Mouse (Mus musculus): ENCODE data around the gene Ephb2. TPM values are rescaled to one million over a fixed set of nuclear protein-coding genes. Genes with fewer than 3 reads are reported as not detected.

Gene Ephb2
- polyA plus RNA-seq, 1 experiment from 2014 or later, result 13.1 TPM

GRCm38 (mm10) chr4:136726941-136727340 is 108.8 kb downstream of the Ephb2 start:
- 22% methylated on average over 8 of the region's 8 CpGs for WGBS
- H3K4me2 ChIP-seq (ENCODE audit: low read length), result no peak overlapping the region
- no peak overlapping the region for H3K9ac ChIP-seq (replicated peaks; ENCODE audit: low read depth, low read length)
- H3K4me1 ChIP-seq (replicated peaks; ENCODE audit: control insufficient read depth, insufficient read depth, low read length), result peaks cover 21% of the 10 kb centered on the region
- no peaks in the 10 kb centered on the region for H3K36me3 ChIP-seq (ENCODE audit: control insufficient read depth, insufficient read depth)
- H3K9me3 ChIP-seq (ENCODE audit: control insufficient read depth, low read length), result no peaks in the 10 kb centered on the region
- no peaks in the 10 kb centered on the region for H3K27me3 ChIP-seq (replicated peaks; ENCODE audit: control insufficient read depth, insufficient read depth, low read length)
- H3K4me3 ChIP-seq (replicated peaks; ENCODE audit: low read length), result no peak overlapping the region
- no peak overlapping the region for H3K27ac ChIP-seq (ENCODE audit: low read length)
- peak; percentile 41; the same call in 1 of the 2 replicates for ATAC-seq

DNA sequence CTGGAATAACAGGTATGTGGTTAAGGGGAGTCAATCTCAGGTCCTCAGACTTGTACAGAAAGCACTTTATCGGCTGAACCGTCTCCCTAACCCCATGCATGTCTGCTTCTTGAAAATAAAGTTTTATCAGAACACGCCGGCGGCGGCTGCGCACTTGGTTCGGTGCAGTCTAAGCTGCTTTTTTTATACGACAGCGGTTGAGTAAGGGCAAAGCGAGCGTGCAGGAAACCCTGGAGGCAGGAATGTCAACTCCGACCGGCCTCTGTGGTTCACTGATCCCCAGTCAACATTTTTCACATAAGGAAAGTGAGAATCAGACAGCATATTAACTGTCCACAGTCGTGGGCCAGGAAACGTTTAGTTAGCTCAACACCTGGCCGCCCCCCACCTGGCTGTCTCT is 111.1 kb downstream of the Ephb2 start:
- H3K9me3 ChIP-seq (ENCODE audit: control insufficient read depth, low read length), result no peaks in the 10 kb centered on the region
- no peak overlapping the region for H3K9ac ChIP-seq (replicated peaks; ENCODE audit: low read depth, low read length)
- H3K36me3 ChIP-seq (ENCODE audit: control insufficient read depth, insufficient read depth), result no peaks in the 10 kb centered on the region
- no peak for ATAC-seq
- WGBS, result 83% methylated on average over 17 of the region's 17 CpGs
- no peaks in the 10 kb centered on the region for H3K27me3 ChIP-seq (replicated peaks; ENCODE audit: control insufficient read depth, insufficient read depth, low read length)
- H3K4me3 ChIP-seq (replicated peaks; ENCODE audit: low read length), result no peak overlapping the region
- H3K27ac ChIP-seq (ENCODE audit: low read length), result no peak overlapping the region
- no peak overlapping the region for H3K4me2 ChIP-seq (ENCODE audit: low read length)
- peaks cover 13% of the 10 kb centered on the region for H3K4me1 ChIP-seq (replicated peaks; ENCODE audit: control insufficient read depth, insufficient read depth, low read length)

DNA sequence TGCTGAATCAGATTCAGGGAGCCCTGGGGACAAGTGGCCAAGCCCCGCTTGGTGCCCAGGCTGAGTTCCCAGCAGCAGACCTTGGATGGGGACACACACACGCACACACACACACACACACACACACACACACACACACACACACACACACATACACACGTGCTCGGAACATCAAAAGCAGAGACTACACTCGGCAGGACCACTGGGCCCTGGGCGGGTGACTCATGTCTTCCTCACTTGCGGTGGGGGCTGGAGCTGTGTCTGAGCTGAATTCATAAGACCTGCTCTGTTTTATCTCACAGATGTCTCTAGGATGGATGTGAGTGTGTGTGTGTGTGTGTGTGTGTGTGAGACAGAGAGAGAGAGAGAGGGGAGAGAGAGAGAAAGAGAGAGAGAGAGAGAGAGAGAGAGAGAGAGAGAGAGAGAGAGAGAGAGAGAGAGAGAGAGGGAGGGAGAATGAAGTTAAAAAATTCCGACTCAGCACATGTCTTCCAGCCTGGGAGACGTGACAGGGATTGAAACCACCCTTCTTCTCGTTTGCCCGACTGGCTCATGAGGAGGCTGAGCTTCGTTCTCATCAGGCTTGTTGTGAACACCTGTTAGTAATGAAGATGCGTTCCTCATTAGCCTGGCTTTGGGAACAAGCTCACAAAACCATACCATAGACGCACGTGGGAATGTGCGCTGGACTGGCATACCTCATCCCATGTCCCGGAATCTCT is 113.3 kb downstream of the Ephb2 start:
- 47% methylated on average over 17 of the region's 17 CpGs for WGBS
- H3K27ac ChIP-seq (ENCODE audit: low read length), result no peak overlapping the region
- ATAC-seq, result 0 out of 2 replicates have a peak, but pooled peaks have one; percentile 31

DNA sequence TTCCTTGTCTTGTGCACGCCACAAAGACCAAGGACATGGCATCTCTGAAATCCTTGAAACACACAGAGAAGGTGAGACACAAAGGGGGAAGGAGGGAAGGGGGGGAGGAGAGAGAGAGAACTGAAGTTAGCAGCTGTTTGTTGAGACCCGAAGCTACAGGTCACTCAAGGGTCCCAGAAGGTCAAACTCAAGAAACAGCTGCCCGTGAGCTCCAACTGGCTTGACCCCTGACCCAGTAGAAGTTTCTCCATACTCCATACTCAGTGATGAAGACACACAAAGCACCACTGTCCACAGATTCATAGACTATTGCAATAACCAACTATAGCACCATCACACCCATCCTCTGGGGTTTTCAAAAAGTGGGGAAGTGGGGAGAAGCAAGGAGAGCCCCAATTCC is 113.9 kb downstream of the Ephb2 start:
- H3K4me3 ChIP-seq (replicated peaks; ENCODE audit: low read length), result no peak overlapping the region
- peaks cover 15% of the 10 kb centered on the region for H3K4me1 ChIP-seq (replicated peaks; ENCODE audit: control insufficient read depth, insufficient read depth, low read length)
- no peaks in the 10 kb centered on the region for H3K27me3 ChIP-seq (replicated peaks; ENCODE audit: control insufficient read depth, insufficient read depth, low read length)
- no peaks in the 10 kb centered on the region for H3K36me3 ChIP-seq (ENCODE audit: control insufficient read depth, insufficient read depth)
- no peak overlapping the region for H3K4me2 ChIP-seq (ENCODE audit: low read length)
- ATAC-seq, result no peak
- no peak overlapping the region for H3K9ac ChIP-seq (replicated peaks; ENCODE audit: low read depth, low read length)
- WGBS, result 80% methylated on average over 3 of the region's 3 CpGs
- H3K9me3 ChIP-seq (ENCODE audit: control insufficient read depth, low read length), result no peaks in the 10 kb centered on the region
- no peak overlapping the region for H3K27ac ChIP-seq (ENCODE audit: low read length)

More for the DNA sequence above, 113.3 kb downstream of the Ephb2 start:
- no peaks in the 10 kb centered on the region for H3K27me3 ChIP-seq (replicated peaks; ENCODE audit: control insufficient read depth, insufficient read depth, low read length)
- H3K4me2 ChIP-seq (ENCODE audit: low read length), result no peak overlapping the region
- no peak overlapping the region for H3K4me3 ChIP-seq (replicated peaks; ENCODE audit: low read length)
- no peaks in the 10 kb centered on the region for H3K9me3 ChIP-seq (ENCODE audit: control insufficient read depth, low read length)
- no peaks in the 10 kb centered on the region for H3K36me3 ChIP-seq (ENCODE audit: control insufficient read depth, insufficient read depth)
- peaks cover 16% of the 10 kb centered on the region for H3K4me1 ChIP-seq (replicated peaks; ENCODE audit: control insufficient read depth, insufficient read depth, low read length)
- no peak overlapping the region for H3K9ac ChIP-seq (replicated peaks; ENCODE audit: low read depth, low read length)

GRCm38 (mm10) chr4:136720025-136720424 is 115.8 kb downstream of the Ephb2 start:
- H3K36me3 ChIP-seq (ENCODE audit: control insufficient read depth, insufficient read depth), result no peaks in the 10 kb centered on the region
- no peaks in the 10 kb centered on the region for H3K27me3 ChIP-seq (replicated peaks; ENCODE audit: control insufficient read depth, insufficient read depth, low read length)
- no peak overlapping the region for H3K4me3 ChIP-seq (replicated peaks; ENCODE audit: low read length)
- WGBS, result 87% methylated on average over 9 of the region's 9 CpGs
- ATAC-seq, result no peak
- H3K9ac ChIP-seq (replicated peaks; ENCODE audit: low read depth, low read length), result no peak overlapping the region
- H3K9me3 ChIP-seq (ENCODE audit: control insufficient read depth, low read length), result no peaks in the 10 kb centered on the region
- peaks cover 25% of the 10 kb centered on the region for H3K4me1 ChIP-seq (replicated peaks; ENCODE audit: control insufficient read depth, insufficient read depth, low read length)
- H3K27ac ChIP-seq (ENCODE audit: low read length), result no peak overlapping the region
- H3K4me2 ChIP-seq (ENCODE audit: low read length), result no peak overlapping the region

- Histone ChIP-seq H3K36me3 (ENCODE audit: control insufficient read depth, insufficient read depth) (no peaks in the 10 kb centered on the region), H3K4me2 (ENCODE audit: low read length) (no peak overlapping the region), H3K27me3 (replicated peaks; ENCODE audit: control insufficient read depth, insufficient read depth, low read length) (no peaks in the 10 kb centered on the region), H3K9ac (replicated peaks; ENCODE audit: low read depth, low read length) (no peak overlapping the region), H3K27ac (ENCODE audit: low read length) (no peak overlapping the region), H3K4me3 (replicated peaks; ENCODE audit: low read length) (no peak overlapping the region), H3K9me3 (ENCODE audit: control insufficient read depth, low read length) (no peaks in the 10 kb centered on the region), H3K4me1 (replicated peaks; ENCODE audit: control insufficient read depth, insufficient read depth, low read length) (peaks cover 25% of the 10 kb centered on the region)
- WGBS, result 73% methylated on average over 14 of the region's 14 CpGs
- ATAC-seq, result no peak
Observed at GRCm38 (mm10) chr4:136718193-136718986, 117.4 kb downstream of the Ephb2 start.

DNA sequence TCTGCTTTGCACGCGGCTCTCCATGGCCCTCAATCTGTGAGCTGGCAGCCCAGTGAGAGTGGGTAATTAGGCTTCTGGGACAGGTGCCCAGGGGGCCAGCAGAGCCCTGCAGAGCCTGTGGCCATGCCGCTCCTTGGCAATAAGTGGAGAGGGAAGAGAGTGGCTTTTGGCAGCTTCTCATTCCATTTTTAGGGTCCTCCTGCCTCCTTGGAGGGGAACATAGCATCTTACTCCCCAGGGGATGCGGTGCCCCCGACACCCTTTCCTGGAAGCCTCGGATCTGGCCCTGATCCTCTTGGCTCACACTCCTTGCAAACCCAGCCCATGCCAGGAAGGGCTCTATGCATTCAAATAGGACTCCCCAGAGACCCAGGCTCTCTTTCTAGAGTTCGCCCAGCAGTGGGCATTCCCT is 119.2 kb downstream of the Ephb2 start:
- 18% methylated on average over 7 of the region's 7 CpGs for WGBS
- no peak overlapping the region for H3K4me2 ChIP-seq (ENCODE audit: low read length)
- peak; percentile 87 for ATAC-seq

GRCm38 (mm10) chr4:136714530-136714929 is 121.3 kb downstream of the Ephb2 start:
- Histone ChIP-seq H3K4me1 (replicated peaks; ENCODE audit: control insufficient read depth, insufficient read depth, low read length) (peaks cover 17% of the 10 kb centered on the region), H3K36me3 (ENCODE audit: control insufficient read depth, insufficient read depth) (no peaks in the 10 kb centered on the region), H3K9me3 (ENCODE audit: control insufficient read depth, low read length) (no peaks in the 10 kb centered on the region), H3K27ac (ENCODE audit: low read length) (no peak overlapping the region), H3K27me3 (replicated peaks; ENCODE audit: control insufficient read depth, insufficient read depth, low read length) (no peaks in the 10 kb centered on the region), H3K9ac (replicated peaks; ENCODE audit: low read depth, low read length) (no peak overlapping the region), H3K4me3 (replicated peaks; ENCODE audit: low read length) (no peak overlapping the region), H3K4me2 (ENCODE audit: low read length) (no peak overlapping the region)
- WGBS, result 80% methylated on average over 6 of the region's 6 CpGs
- ATAC-seq, result no peak

More for the DNA sequence above, 119.2 kb downstream of the Ephb2 start:
- Histone ChIP-seq H3K27me3 (replicated peaks; ENCODE audit: control insufficient read depth, insufficient read depth, low read length) (no peaks in the 10 kb centered on the region), H3K4me1 (replicated peaks; ENCODE audit: control insufficient read depth, insufficient read depth, low read length) (peaks cover 21% of the 10 kb centered on the region), H3K9me3 (ENCODE audit: control insufficient read depth, low read length) (no peaks in the 10 kb centered on the region), H3K9ac (replicated peaks; ENCODE audit: low read depth, low read length) (no peak overlapping the region), H3K36me3 (ENCODE audit: control insufficient read depth, insufficient read depth) (no peaks in the 10 kb centered on the region), H3K4me3 (replicated peaks; ENCODE audit: low read length) (no peak overlapping the region), H3K27ac (ENCODE audit: low read length) (no peak overlapping the region)

DNA sequence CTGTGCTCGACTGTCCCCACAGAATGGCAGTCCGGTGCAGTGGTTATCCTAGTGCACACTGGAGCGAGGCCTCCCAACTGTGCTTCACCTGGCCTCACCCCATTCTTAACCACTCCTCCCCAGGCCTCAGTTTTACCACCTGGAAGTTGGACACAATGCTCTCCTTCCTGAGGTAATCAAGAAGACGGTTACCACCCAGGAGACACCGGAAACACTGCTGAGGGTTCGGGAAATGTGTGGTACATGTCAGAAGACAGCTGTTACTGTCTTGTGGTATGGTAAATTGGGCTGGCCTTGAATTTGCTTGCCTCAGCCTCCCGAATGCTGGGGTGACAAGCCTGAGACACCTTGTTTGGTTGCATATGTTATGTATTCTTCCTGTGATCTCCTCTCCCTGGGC is 121.9 kb downstream of the Ephb2 start:
- peaks cover 21% of the 10 kb centered on the region for H3K4me1 ChIP-seq (replicated peaks; ENCODE audit: control insufficient read depth, insufficient read depth, low read length)
- ATAC-seq, result no peak
- no peak overlapping the region for H3K4me3 ChIP-seq (replicated peaks; ENCODE audit: low read length)
- H3K27me3 ChIP-seq (replicated peaks; ENCODE audit: control insufficient read depth, insufficient read depth, low read length), result no peaks in the 10 kb centered on the region
- 94% methylated on average over 7 of the region's 7 CpGs for WGBS
- H3K4me2 ChIP-seq (ENCODE audit: low read length), result no peak overlapping the region
- no peak overlapping the region for H3K9ac ChIP-seq (replicated peaks; ENCODE audit: low read depth, low read length)
- no peaks in the 10 kb centered on the region for H3K36me3 ChIP-seq (ENCODE audit: control insufficient read depth, insufficient read depth)
- no peak overlapping the region for H3K27ac ChIP-seq (ENCODE audit: low read length)
- no peaks in the 10 kb centered on the region for H3K9me3 ChIP-seq (ENCODE audit: control insufficient read depth, low read length)
